Mouse (Mus musculus) lung, postnatal 0 days (tissue): ENCODE measurements around the gene Krtdap.

Experiments
- CTCF ChIP-seq: IDR thresholded peaks from 2 replicates; pipeline ENCODE4 v1.5.1; 2016; ENCODE audit warnings: antibody characterized with exemption, mild to moderate bottlenecking
- EP300 ChIP-seq: IDR thresholded peaks from 2 replicates; pipeline ENCODE4 v1.6.1; 2016; ENCODE audit warnings: antibody characterized with exemption, mild to moderate bottlenecking, control low read depth

GRCm38 (mm10) chr7:30824306-30824705 lies 36.6 kb downstream of the Krtdap start:
- TF ChIP-seq EP300 (no peak), CTCF (no peak)
